Mouse (Mus musculus) ES-E14 (cell line): Measurements from ENCODE around the gene Dlgap1.

Experiments used
- MAFK ChIP-seq: IDR thresholded peaks from 2 replicates; pipeline ENCODE4 v1.6.1; 2014; ENCODE audit warnings: mild to moderate bottlenecking, low read depth, low read length, inconsistent platforms; ENCODE audit not compliant: insufficient read depth
- ZC3H11A ChIP-seq: IDR thresholded peaks from 2 replicates; pipeline ENCODE4 v1.6.1; 2012; ENCODE audit warnings: low read depth, mild to moderate bottlenecking, inconsistent platforms, low read length, borderline replicate concordance
- ZNF384 ChIP-seq: IDR thresholded peaks from 2 replicates; pipeline ENCODE4 v1.6.1; 2012; ENCODE audit warnings: low read depth, low read length, inconsistent platforms

DNA sequence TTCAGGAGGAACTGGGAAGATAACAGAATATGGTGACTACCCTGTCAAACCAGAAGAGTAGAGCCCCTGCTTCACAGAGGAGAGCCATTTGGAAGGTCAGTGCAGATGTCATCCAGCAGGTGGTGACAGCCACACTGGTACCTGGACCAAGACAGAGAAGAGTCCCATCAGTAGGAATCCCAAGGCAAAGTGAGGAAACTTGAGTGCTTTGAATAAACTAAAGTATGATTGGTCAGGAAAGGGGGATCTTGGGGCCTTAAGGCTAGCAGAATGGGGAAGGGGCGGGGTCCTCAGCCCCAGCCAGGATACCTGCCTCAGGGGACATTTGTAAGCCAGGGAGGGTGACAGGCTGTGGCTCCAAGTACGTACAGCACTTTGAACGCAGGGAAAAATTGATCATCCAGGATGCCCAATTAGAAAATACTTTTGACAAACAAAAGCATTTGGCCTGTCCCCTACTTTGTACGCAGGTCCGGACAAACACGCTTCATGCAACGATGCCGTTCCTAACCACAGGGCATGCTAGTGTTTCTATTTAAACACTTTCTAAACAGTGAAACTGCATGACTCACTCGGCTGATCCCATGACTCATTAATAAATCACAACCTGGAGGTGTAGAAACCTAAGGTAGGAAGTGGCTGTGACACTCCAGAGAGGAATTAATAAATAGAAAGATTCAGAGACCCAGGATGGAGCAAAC lies 777.7 kb downstream of the Dlgap1 start:
- TF ChIP-seq ZC3H11A, result no peak
- TF ChIP-seq MAFK, result no peak
- no peak for TF ChIP-seq ZNF384
